Mouse (Mus musculus): ENCODE data around the gene Cblb.

Cblb gene

DNA sequence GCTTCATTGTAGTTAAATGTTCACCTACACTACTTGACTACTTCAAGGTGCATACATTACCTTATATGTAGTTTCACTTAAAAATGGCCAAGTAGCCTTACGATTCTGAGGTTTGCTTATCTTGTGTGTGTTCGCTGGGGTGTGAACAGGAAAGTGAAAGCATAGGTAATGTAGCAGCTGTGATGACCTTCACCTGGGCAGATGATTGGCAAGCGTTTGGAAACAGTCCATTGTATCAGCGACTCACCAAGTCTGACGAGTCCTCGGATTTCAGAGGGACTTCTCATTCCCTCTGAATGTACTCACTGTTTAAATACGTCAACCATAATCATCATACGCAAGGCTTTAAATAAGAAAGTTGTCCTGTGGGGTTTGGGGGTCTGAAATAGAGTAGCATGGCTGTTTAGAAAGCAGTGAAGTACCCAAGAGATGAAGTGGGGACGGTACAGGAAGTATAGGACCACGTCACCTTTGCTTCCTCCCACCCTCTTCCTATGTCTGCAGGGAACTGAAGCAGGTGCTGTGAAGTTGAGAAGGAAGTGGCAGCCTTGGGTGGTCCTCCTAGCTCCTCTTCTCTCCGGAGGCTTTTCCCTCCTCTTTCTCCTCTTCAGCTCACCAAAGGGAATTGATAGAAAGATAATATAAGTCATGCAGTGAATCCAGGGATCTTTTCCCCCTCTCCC lies 101.9 kb downstream of the Cblb start:
- DNase-seq (ENCODE audit: low spot score) = no peak

DNA sequence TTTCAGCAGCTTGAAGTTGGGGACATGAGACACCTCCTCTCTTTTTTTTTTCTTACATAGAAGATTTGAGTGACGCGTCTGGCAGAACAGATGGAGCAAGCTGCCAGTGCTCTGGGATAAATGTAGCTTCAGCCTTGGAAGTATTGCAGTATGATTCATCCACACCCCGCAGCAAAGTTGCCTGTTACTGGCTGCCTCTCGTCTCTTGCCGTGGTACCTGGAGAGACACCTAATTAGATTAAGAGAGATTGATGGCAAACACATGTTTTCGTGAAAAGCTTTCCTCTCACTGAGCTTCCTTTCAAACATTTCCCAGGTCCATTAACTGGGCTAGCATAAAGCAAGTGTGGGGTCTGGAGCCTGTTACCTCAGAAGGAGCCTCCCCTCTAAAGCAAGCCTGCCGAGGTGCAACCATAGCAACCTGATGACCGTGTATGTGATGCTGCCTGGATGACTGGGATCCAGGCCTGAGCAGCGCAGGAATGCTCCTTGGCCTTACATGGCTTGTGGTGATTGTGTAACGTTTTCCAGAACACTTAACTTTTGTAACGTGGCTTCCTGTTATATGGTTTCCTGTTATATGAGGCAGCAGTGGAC lies 103.7 kb downstream of the Cblb start:
- no peak for DNase-seq (ENCODE audit: low spot score)

DNA sequence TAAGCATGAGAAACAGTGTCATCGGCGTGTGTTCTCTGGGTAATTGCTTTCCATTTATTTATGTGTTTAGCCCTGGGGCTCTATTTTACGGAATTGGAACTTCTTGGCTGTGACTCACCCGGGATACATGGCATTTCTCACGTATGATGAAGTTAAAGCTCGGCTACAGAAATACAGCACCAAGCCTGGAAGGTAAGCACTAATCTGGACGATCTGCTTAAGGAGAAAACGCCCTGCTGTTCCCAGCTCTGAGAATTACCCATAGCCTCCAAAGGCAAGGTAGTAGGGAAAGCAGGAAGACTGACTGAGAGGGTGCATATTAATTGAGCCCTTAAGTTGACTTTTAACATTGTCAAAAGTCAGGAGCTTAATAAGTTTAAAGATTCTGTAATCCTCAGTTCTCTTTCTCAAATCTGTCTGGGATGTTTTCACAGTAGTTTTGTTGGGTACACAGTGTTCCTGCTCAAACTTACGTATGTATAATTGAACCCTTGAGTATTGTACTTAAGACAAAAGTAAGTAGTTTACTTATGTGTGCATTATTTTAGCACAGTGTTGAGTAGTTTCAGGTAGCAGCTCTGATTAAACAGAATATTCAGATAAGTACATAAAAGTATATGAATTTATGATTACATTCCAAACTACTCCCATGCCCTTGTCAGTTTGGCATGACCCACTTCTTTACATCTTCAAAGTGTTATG lies 104.8 kb downstream of the Cblb start:
- DNase-seq (ENCODE audit: low spot score) = no peak

DNA sequence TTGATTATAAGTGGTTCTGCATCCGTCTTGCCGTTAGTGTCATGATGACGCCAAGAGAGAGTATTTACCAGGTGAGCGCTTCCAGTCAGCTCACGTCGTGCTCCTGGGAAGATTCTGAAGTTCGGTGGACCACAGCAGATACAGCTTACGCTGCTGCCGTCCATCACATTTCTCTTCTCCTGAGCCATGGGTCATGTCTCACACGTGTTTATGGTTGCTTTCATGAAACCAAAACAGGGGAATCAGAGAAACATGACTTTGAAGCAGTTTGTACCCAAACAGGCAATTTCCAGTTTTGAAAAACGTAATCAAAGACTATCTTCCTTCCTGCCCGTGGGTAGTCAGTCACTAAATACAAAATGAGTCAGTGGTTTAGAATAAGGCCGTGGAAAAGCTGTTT lies 112.1 kb downstream of the Cblb start:
- DNase-seq (ENCODE audit: low spot score) = no peak

DNA sequence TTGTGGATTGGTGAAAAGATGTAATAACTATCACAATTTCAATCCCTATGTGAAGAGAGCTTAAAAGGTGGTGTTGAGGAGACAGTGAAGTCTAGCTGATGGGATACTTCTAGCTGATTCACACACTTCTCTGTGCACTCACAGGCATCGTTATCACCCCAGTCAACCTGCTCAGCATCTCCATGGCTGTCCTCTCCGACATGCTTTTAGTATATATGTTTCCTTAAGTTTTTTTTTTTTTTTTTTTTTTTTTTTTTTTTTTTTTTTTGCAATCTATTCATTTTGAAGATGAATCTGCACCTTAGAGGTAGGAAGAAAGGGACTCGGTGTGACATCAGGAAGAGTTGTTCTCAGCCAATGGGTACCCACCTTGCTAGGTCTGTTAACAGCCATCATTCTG lies 112.8 kb downstream of the Cblb start:
- no peak for DNase-seq (ENCODE audit: low spot score)

DNA sequence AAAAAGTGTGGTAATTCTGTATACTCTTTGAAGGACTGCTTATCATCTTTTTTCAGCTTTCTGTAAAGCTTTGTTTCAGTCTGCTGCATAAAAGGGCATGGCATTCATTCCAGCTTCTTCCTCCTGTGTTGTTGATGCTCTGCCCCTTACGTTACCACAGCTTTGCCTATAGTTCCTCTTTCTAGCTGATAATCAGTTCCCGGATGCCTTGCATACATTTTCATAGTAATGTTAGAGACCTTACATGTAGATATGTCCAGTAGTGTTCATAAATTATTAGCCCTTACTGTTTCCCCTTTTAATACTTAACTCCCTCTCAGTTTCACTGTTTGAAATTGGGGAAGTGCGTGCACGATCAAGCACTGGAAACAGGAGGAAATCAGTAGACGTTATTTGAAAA lies 113.8 kb downstream of the Cblb start:
- no peak for DNase-seq (ENCODE audit: low spot score)

DNA sequence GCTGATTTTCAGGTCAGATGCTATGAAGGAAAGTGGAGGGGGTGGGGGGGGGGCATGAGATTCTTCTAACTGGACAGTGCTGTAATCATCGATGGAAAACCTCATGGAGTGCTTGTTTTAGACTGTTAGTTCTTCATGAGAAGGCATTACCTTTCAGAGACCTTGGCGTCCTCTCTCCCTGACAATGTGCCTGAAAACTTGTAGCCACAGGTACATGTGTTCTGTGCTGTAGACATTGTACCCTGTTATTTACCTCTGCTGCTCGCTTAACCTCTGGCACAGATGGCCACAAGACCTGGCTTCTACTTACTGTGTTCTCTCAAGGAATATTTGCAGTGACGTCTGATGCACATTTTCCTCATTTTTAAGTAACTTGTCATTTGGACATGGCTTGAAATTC lies 114.5 kb downstream of the Cblb start:
- DNase-seq (ENCODE audit: low spot score) = no peak

DNA sequence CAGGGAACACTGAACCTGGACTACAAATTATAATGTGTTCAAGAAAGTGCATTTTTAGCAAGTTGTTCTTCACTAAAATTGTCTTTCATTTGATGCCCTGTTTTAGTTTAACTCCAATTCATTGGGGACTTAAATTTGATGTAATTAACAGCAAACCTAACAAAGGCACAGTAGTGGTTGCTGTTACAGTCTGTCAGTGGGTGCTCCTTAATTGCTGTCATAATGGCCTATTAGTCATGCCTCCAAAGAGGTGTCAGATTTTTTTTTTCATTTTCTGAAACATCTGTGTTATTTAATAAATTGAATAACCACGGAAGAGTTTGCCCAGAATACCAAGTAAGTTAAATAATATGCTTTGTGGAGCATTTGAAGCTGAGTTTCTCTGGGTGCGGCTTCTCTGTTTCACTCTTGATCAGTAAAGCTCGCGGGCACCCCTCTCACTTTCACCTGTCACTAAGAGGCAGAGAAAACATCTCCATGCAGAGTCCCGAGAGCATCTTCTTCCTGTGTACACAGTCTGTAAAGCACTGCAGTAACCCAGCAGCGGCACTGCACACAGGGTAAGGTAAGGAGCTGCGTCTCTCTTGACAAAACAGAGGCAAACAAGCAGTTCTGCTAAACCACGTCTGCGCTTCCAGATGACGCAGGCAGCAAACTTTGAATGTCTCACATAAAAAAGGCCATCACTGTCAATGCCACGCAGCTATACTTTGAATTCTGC lies 116.1 kb downstream of the Cblb start:
- DNase-seq (ENCODE audit: low spot score) = no peak

DNA sequence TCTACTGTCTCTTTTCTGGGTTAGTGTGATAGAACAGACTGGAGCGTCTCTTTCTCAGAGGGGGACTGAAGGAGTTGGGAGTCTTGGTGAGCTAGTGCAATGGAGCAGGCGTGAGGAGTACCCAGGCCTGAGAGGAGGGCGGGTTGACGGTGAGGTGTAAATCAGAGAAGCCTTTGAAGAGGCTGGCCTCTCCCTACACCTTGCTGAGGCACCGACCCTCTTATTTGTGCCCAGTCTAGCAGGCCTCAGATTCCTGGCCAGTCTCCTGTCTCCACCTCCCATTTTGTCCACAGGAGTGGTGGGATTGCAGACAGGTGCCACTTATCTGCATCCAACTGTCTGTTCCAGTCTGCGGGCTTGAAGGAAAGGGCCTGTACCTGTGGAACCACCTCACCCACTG lies 117.0 kb downstream of the Cblb start:
- no peak for DNase-seq (ENCODE audit: low spot score)

DNA sequence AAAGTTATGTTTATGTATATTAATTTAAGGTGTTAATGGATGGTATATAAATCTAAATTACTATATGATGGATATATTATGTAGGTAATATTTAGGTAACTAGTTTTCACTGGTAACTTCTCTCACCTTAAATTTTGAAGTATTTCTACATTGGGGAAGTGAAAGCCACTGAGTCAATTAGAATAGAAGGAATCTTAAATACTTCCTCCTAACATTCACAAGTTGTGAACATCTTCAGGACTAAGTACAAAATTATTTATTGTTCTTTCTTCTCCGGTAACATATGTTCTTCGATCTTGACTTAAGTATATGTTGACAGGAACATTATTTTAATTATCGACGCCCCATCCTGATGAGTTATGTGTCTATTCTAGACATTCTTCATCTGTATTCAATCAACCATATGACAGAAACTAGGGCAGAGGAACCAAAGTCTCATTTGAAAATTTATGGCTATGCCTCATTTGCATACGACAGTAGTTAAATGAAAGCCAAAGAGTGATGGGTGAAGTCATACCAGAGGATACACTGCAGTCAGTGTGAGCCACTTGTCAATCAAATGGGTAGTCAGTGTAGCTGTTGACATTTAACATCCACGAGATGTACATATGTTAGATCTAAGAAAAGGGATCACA lies 118.2 kb downstream of the Cblb start:
- DNase-seq (ENCODE audit: low spot score) = no peak

DNA sequence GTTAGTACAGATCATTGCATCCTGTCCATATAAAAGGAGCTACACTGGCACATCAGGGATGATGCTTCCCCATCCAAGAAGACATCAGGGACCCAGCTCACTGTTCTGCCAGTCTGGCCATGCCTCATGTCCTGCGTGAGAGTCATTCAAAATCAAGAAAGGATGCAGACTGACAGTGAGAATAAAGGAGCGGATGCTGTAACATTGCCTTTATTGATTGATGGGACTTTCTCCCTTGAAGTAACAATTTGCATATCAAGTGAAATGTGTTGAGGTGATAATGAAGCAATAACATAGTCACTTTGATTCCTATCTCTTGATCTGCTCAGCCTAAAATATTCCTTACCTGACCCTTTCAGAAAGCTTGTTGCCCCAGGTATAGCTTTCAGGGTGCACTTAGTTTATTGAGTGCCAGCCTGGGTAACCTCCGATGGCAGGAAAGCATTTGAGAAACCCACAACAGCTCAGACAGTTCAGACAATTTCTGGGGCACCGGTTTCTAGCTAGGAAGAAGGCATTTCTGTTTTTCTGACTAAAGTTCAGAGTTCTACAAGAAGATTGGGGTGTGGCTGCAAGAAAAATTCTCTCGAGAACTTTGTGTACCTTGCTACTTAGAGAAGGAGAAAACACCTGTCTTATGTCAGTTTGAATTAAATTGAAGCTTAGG lies 124.1 kb downstream of the Cblb start:
- no peak for DNase-seq (ENCODE audit: low spot score)

DNA sequence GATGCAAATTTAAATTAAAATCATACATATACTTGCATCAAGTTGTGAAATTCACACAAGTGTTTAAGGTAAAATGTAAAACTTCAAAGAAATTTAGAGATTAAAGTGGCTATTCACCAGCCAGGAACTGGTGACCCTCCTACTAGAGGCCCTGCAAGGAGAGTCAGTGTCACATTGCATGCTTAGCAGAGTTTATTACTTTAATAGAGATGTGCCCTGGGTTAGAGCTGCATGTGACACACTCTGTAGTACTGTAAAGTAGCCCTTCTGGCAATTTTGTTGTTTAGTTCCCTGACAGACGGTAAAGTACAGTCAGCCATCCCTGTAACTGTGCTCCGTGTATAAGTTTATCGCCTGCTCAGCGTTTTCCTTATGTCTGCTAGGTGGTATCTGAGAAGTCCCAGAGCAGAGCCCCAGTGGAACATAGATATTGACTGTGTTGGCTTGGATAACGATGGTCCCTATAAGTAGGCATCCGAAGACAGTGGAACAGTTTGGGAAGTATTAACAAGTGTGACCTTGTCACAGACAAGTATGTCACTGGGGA lies 129.0 kb downstream of the Cblb start:
- no peak for DNase-seq (ENCODE audit: low spot score)

DNA sequence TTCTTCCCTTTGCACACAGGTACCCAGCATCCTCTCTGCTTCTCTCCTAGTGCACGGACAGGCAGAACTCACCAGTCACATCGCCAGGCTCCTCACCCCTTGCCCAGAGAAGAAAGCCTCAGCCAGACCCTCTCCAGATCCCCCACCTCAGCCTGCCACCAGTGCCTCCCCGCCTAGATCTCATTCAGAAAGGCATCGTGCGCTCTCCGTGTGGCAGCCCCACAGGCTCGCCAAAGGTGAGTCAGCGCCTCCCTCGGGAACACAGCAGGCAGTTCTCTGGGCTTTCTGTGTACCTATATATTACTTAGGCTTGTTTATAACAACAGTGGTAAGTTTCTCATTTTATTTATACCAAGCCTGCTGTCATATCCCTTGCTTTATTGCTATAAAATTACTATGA lies 133.2 kb downstream of the Cblb start:
- no peak for DNase-seq (ENCODE audit: low spot score)

DNA sequence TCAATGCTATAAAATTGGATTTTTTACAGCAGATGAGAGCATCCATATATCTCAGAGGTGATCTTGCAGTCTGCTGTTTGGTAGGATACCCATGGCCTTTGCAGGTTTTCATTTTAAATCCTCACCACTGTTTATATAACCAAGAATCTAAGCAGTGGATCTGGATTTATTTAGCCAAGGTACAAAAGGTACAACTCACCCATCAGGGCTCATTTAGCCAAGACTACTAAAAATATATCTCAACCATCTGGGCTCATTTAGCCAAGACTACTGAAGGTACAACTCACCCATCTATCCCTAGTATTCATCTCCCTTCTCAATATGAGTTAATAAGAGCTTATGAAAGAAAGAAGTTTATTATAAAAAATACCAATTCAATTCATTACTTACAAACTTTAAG lies 142.2 kb downstream of the Cblb start:
- DNase-seq (ENCODE audit: low spot score) = no peak

DNA sequence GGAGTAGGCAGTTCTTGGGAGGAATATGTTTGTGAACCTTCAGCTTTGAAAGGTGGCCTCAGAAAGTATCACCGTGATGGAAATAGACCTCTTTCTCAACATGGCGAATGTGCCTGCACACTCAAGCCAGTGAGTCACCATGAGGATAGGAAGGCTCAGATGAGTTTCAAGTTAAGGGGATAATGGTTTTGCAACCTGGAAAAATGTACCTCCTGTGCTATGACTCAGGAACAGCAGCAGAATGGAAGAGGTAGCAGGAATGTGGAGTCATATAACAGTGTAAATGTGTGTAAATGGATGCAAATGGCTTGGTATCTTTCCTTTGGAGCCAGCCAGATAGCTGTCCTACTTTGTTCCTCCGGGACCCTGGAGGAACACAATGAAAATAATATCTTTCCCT lies 148.8 kb downstream of the Cblb start:
- DNase-seq (ENCODE audit: low spot score) = no peak

DNA sequence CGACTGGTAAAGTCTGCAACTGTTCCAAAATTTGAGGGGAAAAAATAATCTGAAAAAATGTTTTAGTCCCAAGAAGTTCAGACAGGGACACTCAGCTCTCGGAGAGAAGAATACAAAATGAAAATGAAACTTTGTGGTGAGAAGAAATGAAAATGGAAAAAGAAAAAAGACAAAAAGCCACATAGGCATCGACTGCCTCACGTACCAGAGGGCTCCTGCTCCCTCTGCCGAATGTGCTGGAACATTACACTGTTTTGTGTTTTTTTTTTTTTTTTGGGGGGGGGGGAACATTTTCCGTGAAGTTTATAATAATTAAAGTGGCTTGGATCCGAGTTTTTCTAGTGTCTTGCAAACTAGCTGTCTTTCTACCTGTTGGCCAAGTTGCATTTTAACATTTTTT lies 151.0 kb downstream of the Cblb start:
- no peak for DNase-seq (ENCODE audit: low spot score)

DNA sequence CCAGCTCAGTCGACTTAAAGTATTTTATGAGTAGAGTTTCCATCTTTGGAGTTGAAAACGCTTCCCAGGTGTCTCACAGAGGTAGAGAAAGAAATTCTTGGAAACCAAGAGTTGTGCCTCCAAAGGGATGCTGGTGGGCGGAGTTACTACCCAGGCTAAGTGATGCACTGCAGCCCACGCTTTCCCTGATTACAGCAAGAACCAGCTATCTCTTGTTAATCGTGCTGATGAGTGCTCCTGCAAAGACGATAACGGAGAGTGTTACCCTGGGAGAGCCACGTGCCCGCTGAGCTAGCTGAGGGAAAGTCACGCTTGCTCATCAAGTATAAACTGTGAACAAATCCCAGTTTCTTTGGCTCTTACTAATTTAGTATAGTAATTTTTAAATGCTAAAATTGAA lies 153.3 kb downstream of the Cblb start:
- DNase-seq (ENCODE audit: low spot score) = no peak

DNA sequence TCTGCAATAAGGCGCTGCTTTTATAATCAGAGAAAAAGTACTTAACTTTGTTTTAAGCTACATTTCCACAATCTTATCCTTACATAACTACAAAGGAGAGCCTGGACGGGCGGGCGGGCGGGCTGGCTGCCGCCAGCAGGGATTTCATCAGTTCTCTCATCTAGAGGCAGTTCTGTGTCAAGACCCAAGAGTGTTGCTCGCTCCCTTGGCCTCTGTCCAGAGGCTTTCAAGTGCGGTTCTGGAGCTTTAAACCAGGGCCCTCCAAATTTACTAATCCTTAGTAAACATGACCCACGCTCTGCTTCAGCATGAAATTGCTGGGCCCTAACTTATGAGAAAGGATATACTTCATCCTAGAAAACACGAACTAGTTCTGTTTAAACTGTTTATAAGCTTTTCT lies 155.7 kb downstream of the Cblb start:
- no peak for DNase-seq (ENCODE audit: low spot score)

DNA sequence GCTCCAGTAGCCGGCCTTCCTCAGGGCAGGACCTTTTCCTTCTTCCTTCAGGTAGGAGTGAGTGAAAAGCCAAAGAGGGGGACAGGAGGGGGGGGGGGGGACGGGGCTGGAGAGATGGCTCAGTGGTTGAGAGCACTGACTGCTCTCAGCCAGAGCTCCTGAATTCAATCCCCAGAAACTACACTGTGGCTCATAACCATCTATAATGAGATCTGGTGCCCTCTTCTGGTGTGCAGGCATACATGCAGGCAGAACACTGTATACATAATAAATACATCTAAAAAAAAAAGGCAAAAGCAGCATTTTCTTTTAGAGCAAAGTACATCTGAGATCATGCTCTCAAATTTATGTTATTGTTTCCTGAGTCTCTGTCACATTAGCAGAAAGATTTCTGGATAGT lies 158.1 kb downstream of the Cblb start:
- no peak for DNase-seq (ENCODE audit: low spot score)

DNA sequence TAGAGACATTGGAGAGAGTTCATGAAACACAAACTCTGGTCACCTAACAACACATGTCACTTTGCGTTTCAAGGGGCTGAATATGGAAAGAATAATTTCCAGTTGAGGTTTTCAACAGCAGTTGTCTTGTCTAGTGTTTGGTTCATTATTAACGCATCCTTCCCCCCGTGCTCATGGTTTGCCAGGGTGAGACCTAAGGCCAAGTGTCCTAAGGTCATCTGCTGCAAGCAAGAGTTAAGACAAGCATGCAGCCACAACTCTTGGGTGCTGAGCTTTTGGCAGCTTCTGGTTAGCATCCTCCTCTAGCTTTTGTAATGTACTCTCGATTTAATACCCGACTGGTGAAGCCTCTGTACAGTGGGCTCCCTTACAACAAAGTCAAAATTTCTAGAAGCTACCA lies 159.7 kb downstream of the Cblb start:
- no peak for DNase-seq (ENCODE audit: low spot score)

DNA sequence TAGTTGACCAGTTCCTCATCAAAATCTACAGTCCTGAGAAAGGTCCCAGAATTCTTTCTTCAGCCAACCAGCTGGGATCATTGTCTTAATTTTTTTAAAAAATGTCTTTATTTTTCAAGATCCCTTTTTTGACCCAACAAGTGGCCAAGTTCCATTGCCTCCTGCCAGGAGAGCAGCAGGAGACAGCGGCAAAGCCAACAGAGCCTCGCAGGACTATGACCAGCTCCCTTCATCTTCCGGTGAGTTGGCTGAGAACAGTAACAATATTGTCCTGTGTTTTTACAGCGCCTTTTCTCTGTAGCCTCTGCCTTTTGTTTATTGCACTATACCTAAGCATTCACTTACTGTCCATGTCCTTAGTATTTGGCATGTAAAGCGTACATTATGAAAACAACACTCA lies 163.0 kb downstream of the Cblb start:
- no peak for DNase-seq (ENCODE audit: low spot score)

DNA sequence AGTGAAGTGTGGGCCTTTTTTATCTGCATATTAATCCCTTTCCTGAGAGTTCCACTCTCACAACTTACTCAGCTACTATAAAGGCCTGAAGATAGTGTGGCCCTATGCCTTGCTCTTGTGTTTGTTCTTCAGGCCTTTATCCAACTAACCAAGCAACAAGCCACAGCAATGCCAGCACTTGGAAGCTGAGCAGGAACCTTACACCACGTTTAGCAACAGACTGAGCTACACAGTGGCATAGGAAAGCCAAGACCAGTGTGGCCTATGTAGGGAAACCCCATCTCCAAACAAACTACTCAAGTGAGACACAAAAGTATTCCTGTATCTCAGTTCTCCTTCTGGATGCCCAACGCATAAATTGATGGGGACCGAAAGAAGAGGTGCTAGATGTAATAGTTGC lies 163.8 kb downstream of the Cblb start:
- DNase-seq (ENCODE audit: low spot score) = no peak

Data from testis, postnatal 10 days (tissue).